Mouse (Mus musculus): Measurements from ENCODE around the gene Car11.

GRCm38 (mm10) chr7:45739820-45740219 lies 40.2 kb downstream of the Car11 start:
- TF ChIP-seq POLR2A (IDR thresholded peaks at IDR 0.05; ENCODE audit: extremely low read depth, insufficient read depth, low read length): no peak
- TF ChIP-seq CTCF (IDR thresholded peaks at IDR 0.05; ENCODE audit: extremely low read depth, insufficient read depth, low read length): no peak

All from cortical plate, adult 2 months (tissue).